Mouse (Mus musculus) hindbrain, embryonic 12.5 days (tissue): ENCODE results near the gene Col6a6. TPM values are rescaled to one million over a fixed set of nuclear protein-coding genes. Genes with fewer than 3 reads are reported as not detected.
A peak's percentile ranks its signal among the peaks of the same experiment; 100 is the strongest.

Experiments used
- ATAC-seq: fragments of 200-750 bp; cut with Nextera tagmentation; 2 replicates; pipeline ENCODE4 v1.8.0; 2017; ENCODE audit warnings: moderate TSS enrichment; ENCODE audit not compliant: low FRiP score
- H3K27ac ChIP-seq: fragments of 300-500 bp; sonication (generic); 2 replicates; pipeline ENCODE4 v1.5.1; 2016; ENCODE audit warnings: mild to moderate bottlenecking
- H3K27me3 ChIP-seq: fragments of 300-500 bp; sonication (generic); 2 replicates; pipeline ENCODE4 v1.6.1; 2016; ENCODE audit warnings: mild to moderate bottlenecking
- H3K36me3 ChIP-seq: fragments of 300-500 bp; sonication (generic); 2 replicates; pipeline ENCODE4 v1.6.1; 2016; ENCODE audit warnings: mild to moderate bottlenecking
- H3K4me1 ChIP-seq: fragments of 300-500 bp; sonication (generic); 2 replicates; pipeline ENCODE4 v1.6.1; 2016
- H3K4me2 ChIP-seq: fragments of 300-500 bp; sonication (generic); replicated peaks from 2 replicates; pipeline ENCODE4 v1.6.1; 2016; ENCODE audit warnings: mild to moderate bottlenecking
- H3K4me3 ChIP-seq: fragments of 300-500 bp; sonication (generic); 2 replicates; pipeline ENCODE4 v1.5.1; 2016; ENCODE audit warnings: mild to moderate bottlenecking
- H3K9ac ChIP-seq: fragments of 300-500 bp; sonication (generic); 2 replicates; pipeline ENCODE4 v1.6.1; 2016; ENCODE audit warnings: mild to moderate bottlenecking, moderate library complexity
- H3K9me3 ChIP-seq: fragments of 300-500 bp; sonication (generic); replicated peaks from 2 replicates; pipeline ENCODE4 v1.6.1; 2016; ENCODE audit warnings: mild to moderate bottlenecking
- WGBS: fragments of 180-500 bp; shearing (Covaris S2); methylation state at CpG from one replicate; pipeline ENCODE4 v1.1.7; 2016; 5-methylcytosine and 5-hydroxymethylcytosine counted together
- polyA plus RNA-seq: library from polyadenylated mRNA; unstranded; fragments of >200 nt; fragmentation: Nextera tagmentation; extraction: Ambion mirVana; gene quantifications from 2 replicates; pipeline ENCODE4 v1.2.1, GENCODE M21; 2016

Col6a6 gene
- polyA plus RNA-seq, 1 experiment from 2014 or later, result 0.21 TPM

DNA sequence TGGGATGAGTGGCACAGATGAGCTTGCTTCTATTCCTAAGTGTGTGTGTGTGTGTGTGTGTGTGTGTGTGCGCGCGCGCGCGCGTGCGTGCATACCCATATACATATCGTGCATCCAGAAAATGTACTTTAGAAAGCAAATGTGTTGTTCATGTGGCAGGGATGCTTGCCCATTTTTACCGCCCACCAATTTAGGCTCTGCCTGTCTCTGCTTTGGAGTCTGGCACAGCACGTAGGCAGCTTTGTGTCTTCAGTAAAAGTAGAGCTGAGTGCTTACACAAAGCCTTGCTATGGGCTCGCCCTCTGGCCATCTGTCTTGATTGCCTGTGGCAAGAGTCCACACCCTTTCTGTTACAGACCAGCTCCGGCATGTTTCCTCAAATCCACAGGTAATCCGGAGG lies 135.5 kb downstream of the Col6a6 start:
- Histone ChIP-seq H3K9me3 (no peaks in the 10 kb centered on the region), H3K4me3 (no peak overlapping the region), H3K36me3 (peaks cover 14% of the 10 kb centered on the region), H3K4me2 (no peak overlapping the region), H3K27me3 (no peaks in the 10 kb centered on the region), H3K4me1 (no peaks in the 10 kb centered on the region), H3K27ac (no peak overlapping the region), H3K9ac (no peak overlapping the region)
- WGBS, result 93% methylated on average over 14 of the region's 14 CpGs
- ATAC-seq, result no peak

DNA sequence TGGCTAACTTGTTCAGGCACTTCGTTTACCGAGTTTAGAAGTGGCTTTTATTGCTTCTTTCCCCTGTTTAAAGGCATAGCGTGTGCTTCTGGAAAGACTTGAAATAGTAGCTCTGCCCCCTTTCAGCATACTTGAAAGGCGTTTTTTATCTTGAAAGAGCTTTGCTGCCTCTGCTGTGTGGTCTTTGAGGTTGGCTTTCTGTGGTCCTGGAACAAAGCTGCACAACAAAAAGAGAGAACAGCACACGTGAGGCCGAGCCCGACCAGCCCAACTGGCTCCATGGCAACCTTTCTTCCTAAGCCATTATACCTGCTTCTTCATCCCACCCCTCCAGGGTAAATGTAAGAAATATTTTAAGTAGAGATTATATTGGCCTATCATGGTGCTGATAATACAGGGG lies 138.5 kb downstream of the Col6a6 start:
- Histone ChIP-seq H3K4me1 (no peaks in the 10 kb centered on the region), H3K4me2 (no peak overlapping the region), H3K27ac (no peak overlapping the region), H3K9me3 (no peaks in the 10 kb centered on the region), H3K36me3 (peaks cover 44% of the 10 kb centered on the region), H3K4me3 (no peak overlapping the region), H3K9ac (no peak overlapping the region), H3K27me3 (no peaks in the 10 kb centered on the region)
- WGBS, result 62% methylated on average over 7 of the region's 7 CpGs
- no peak for ATAC-seq

DNA sequence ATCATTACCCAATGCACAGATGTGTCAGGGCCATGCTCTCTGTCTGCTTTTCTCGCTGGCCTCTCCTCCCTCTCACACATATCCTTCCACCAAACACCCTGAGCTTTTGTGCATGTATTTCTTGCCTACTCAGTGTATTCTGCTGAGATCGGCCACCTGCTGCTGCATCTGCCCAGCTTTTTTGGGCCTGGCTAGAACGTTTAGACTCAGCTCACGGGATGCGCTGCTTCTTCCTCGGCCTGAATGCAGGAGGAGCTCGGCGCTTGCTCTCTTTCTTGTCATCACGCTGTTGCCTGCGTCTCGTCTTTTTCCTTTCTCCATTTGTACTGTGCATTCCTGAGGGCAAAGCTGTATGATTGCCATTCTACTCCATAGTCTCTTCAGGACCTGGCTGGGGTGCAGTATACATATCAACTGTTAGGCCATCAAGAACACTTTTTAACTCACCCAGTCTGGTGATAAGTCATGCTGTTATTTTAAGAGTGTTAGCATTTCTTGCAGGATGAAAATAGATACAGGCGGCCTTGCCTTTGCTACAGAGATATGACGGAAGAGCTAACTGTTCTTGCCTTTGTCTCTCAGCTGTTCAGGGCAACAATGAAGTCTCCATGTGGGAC lies 143.3 kb downstream of the Col6a6 start:
- ATAC-seq, result no peak
- 90% methylated on average over 13 of the region's 13 CpGs for WGBS
- H3K36me3 ChIP-seq, result peaks cover 53% of the 10 kb centered on the region
- no peak overlapping the region for H3K4me3 ChIP-seq
- no peak overlapping the region for H3K27ac ChIP-seq
- H3K9ac ChIP-seq, result no peak overlapping the region
- no peaks in the 10 kb centered on the region for H3K4me1 ChIP-seq
- H3K27me3 ChIP-seq, result no peaks in the 10 kb centered on the region
- no peak overlapping the region for H3K4me2 ChIP-seq
- no peaks in the 10 kb centered on the region for H3K9me3 ChIP-seq

DNA sequence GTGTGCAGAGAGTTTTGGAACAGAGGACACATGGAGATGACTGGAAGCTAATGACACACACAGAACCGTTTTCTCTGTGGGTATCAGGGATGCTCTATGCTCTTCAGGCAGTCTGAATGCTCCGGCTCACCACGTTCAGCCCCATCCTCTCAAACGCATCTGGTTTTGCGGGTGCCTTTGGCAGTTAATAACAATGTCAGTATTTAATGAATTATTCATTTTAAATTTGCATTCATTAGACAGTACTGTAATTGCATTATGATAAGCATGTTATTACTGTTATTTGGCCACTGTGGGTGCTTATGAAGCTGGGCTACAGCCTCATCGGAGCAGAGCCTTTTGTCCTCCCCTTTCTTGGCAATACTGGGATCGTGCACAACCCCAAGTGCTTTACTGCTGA lies 146.6 kb downstream of the Col6a6 start:
- Histone ChIP-seq H3K4me1 (no peaks in the 10 kb centered on the region), H3K27me3 (no peaks in the 10 kb centered on the region), H3K4me3 (no peak overlapping the region), H3K36me3 (peaks cover 54% of the 10 kb centered on the region), H3K9me3 (no peaks in the 10 kb centered on the region), H3K27ac (peak overlapping the region; percentile 79), H3K4me2 (no peak overlapping the region), H3K9ac (no peak overlapping the region)
- WGBS, result 67% methylated on average over 7 of the region's 7 CpGs
- peak; percentile 77 for ATAC-seq

DNA sequence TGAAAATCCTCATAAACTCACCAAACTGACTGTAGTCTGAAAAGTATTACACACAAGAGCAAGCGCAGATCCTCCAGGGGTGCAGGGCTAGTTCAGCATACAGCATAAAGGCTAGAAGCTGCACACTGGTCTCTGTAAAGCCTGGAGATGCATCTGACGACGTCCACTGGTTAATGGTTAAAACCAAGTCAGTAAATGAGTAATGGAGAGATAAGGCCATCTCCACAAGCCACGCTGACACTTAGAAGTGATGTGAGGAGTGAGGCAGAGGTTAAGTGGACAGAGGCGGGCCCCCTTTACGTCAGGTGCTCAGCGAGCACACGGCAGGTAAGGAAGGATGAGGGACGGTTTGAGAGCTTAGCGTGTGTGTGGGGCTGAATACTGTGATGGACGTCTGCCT lies 152.0 kb downstream of the Col6a6 start:
- H3K4me3 ChIP-seq, result no peak overlapping the region
- H3K27ac ChIP-seq, result no peak overlapping the region
- WGBS, result 85% methylated on average over 11 of the region's 11 CpGs
- ATAC-seq, result no peak
- H3K4me2 ChIP-seq, result no peak overlapping the region
- H3K4me1 ChIP-seq, result no peaks in the 10 kb centered on the region
- no peaks in the 10 kb centered on the region for H3K27me3 ChIP-seq
- no peak overlapping the region for H3K9ac ChIP-seq
- no peaks in the 10 kb centered on the region for H3K9me3 ChIP-seq
- peaks cover 56% of the 10 kb centered on the region for H3K36me3 ChIP-seq

DNA sequence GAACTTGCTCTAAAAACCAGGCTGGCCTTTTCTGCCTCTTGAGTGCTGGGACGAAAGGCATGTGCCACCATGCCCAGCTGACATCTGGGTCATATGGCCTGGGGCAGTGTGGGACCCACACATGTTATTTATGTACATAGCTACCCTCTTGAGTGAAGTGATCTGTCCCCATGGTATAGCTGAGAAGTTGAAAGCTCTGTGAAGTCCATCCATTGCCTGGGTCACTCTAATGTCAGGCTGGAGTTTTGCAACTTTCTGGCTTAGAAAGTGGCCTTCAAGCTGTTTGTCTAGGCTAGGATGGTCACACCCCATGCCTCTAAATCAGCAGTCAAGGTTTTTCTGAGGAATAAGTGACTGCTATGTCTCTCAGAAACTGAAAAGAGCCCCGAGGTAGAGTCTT lies 155.9 kb downstream of the Col6a6 start:
- no peak overlapping the region for H3K9ac ChIP-seq
- ATAC-seq, result no peak
- no peaks in the 10 kb centered on the region for H3K27me3 ChIP-seq
- H3K4me2 ChIP-seq, result no peak overlapping the region
- H3K36me3 ChIP-seq, result peaks cover 62% of the 10 kb centered on the region
- 83% methylated on average over 2 of the region's 2 CpGs for WGBS
- no peak overlapping the region for H3K27ac ChIP-seq
- no peak overlapping the region for H3K4me3 ChIP-seq
- H3K9me3 ChIP-seq, result no peaks in the 10 kb centered on the region
- no peaks in the 10 kb centered on the region for H3K4me1 ChIP-seq

DNA sequence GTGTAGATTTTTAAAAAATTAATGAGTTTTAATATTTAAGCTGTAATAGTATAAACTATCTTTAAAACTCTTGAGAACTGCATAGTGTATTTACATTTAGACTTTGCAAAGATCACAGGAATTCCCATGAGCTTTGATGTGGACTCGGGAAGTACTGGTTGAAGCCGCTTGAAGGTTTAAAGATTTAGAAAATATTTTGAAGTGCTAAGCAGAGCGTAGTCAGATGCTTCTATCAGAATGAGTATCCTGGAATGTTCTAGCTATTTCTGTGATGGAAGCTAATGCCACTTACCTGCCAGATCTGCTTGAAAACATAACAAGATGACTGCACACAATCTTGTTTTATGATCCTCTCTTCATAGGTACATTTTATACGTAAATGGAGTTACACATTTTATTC lies 157.0 kb downstream of the Col6a6 start:
- H3K9ac ChIP-seq, result no peak overlapping the region
- WGBS, result 95% methylated on average over 4 of the region's 4 CpGs
- H3K9me3 ChIP-seq, result no peaks in the 10 kb centered on the region
- H3K27me3 ChIP-seq, result no peaks in the 10 kb centered on the region
- no peak overlapping the region for H3K27ac ChIP-seq
- H3K4me1 ChIP-seq, result no peaks in the 10 kb centered on the region
- no peak overlapping the region for H3K4me2 ChIP-seq
- ATAC-seq, result no peak
- no peak overlapping the region for H3K4me3 ChIP-seq
- H3K36me3 ChIP-seq, result peaks cover 62% of the 10 kb centered on the region

DNA sequence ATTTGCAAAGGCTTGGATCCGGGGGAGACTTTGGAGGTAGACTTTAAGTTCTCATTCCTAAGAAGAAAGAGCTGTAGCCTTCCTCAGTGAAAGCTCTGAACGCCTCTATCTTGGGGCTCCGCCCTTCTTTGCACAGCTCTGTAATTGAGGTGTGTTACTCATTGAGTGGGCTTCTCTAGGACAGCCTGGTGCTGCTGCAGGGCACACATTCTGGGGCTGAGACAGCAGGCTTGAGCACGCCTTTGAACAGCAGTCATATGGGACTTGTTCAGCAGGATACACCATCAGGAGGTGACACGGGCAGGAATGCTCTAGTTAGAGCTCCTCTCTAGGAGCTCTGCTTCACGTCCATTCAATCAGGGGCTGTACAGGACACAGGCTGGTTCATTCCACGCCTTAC lies 162.7 kb downstream of the Col6a6 start:
- H3K27ac ChIP-seq, result no peak overlapping the region
- 89% methylated on average over 7 of the region's 7 CpGs for WGBS

DNA sequence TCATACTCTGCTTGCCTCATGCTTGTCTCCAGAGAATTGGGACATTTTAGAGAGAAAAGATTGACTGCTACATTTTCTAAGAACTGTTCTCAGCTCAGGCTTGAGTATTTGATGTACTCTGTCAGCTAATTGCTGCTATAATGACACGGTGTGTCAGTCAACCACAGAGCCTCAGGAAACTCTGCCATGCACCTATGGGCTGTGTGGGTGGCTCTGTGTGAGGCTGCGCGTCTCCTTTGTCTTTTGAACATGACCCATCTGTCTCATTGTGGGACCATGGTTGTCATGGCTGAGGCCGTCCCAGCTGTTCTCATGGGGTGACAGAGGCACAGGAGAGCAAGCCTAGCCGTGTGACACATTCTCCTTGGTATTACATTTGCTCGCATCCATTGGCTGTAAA lies 168.1 kb downstream of the Col6a6 start:
- 77% methylated on average over 6 of the region's 6 CpGs for WGBS
- no peak; the same call in 1 of the 2 replicates for ATAC-seq
- no peak overlapping the region for H3K4me2 ChIP-seq
- no peaks in the 10 kb centered on the region for H3K4me1 ChIP-seq
- no peaks in the 10 kb centered on the region for H3K27me3 ChIP-seq
- H3K27ac ChIP-seq, result peak overlapping the region; percentile 12; the same call in 1 of the 2 replicates
- peaks cover 43% of the 10 kb centered on the region for H3K36me3 ChIP-seq
- no peak overlapping the region for H3K9ac ChIP-seq
- H3K4me3 ChIP-seq, result no peak overlapping the region
- H3K9me3 ChIP-seq, result no peaks in the 10 kb centered on the region

More for the DNA sequence above, 162.7 kb downstream of the Col6a6 start:
- Histone ChIP-seq H3K27me3 (no peaks in the 10 kb centered on the region), H3K4me2 (no peak overlapping the region), H3K9me3 (no peaks in the 10 kb centered on the region), H3K4me1 (no peaks in the 10 kb centered on the region), H3K36me3 (peaks cover 73% of the 10 kb centered on the region), H3K9ac (no peak overlapping the region), H3K4me3 (no peak overlapping the region)
- no peak for ATAC-seq

DNA sequence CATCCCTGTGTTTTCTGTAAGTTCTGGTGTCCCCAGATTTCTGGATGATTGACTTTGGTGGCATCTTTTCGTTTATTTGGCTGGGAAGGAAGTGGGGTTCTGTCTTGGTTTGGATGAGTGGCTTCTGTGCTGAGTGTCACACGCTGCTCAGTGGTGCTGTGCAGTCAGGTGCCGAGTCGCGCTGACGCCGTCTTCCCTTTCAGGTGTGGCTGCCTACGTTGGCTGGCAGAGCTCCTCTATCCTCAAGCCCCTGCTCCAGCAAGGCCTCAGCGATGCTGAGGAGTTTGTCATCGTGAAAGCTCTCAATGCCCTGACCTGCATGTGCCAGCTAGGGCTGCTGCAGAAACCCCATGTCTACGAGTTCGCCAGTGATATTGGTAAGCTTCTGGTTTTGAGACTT lies 169.7 kb downstream of the Col6a6 start:
- H3K4me2 ChIP-seq, result no peak overlapping the region
- 95% methylated on average over 12 of the region's 12 CpGs for WGBS
- no peak overlapping the region for H3K27ac ChIP-seq
- H3K9ac ChIP-seq, result no peak overlapping the region
- H3K27me3 ChIP-seq, result no peaks in the 10 kb centered on the region
- no peak for ATAC-seq
- no peaks in the 10 kb centered on the region for H3K4me1 ChIP-seq
- no peak overlapping the region for H3K4me3 ChIP-seq
- peaks cover 43% of the 10 kb centered on the region for H3K36me3 ChIP-seq
- H3K9me3 ChIP-seq, result no peaks in the 10 kb centered on the region

DNA sequence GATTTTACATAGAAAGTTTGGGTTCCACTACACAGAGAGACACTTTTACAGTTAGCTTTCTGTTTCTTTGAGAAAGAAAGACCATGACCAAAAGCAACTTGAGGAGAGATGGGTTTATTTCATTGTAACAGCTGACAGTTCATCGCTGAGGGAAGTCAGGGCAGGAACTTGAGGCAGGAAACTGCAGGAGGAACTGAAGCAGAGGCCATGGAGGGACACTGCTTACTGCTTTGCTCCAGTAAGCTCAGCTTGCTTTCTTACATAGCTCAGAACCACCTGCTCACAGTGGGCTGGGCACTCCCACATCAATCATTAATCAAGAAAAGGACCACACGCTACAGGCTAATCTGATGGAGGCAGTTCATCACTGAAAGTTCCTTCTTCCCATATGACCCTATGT lies 171.8 kb downstream of the Col6a6 start:
- H3K9ac ChIP-seq, result no peak overlapping the region
- no peaks in the 10 kb centered on the region for H3K4me1 ChIP-seq
- H3K27me3 ChIP-seq, result no peaks in the 10 kb centered on the region
- H3K9me3 ChIP-seq, result no peaks in the 10 kb centered on the region
- H3K4me3 ChIP-seq, result no peak overlapping the region
- ATAC-seq, result no peak
- H3K36me3 ChIP-seq, result peaks cover 32% of the 10 kb centered on the region
- no peak overlapping the region for H3K4me2 ChIP-seq
- 79% methylated on average over 2 of the region's 2 CpGs for WGBS
- no peak overlapping the region for H3K27ac ChIP-seq

DNA sequence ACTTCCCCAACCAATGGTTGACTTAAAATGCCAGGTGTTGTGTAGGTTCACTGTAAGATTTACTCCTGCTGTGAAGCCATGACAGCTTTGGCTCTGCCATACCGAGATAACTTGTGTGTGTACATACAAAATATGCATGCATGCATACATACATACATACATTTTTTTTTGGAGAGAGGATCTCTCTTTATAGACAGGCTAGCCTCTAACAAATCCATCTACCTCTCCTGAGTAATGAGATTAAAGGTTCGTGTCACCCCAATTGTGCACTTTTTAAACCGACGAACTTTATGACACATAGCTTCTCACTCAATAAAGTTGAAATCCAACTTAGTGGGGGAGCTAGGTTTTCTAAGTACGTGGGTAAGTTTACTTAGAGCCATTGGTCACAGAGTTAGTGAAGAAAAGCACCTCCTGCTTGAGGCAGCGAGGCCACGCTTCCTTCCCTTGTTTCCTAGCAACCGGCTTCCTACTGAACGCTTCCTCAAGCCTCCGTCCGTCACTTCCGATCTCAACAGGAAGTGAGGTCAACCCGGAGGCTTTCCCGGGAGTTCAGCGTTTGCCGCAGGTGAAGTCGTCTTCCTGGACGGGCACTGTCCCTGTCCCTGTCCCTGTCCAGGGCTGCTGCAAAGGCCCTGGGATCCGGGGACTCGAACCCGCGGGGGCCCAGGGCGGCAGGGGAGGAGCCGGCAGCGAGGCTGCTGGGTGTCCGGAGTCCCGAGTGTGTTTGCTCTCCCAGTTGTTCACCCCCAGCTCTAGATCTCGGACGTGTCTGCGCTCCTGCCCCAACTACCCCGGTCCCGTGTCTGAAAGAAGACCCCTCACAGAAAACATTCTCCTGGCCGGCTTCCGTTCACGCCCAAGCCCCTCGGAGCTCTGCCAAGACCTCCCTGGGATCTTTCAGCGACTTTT lies 185.2 kb downstream of the Col6a6 start, which contains the start of gene Pik3r4:
TSS of gene Pik3r4 (plus strand) at position 519 of the 912 bp plus-strand sequence.
- peak; percentile 83 for ATAC-seq
- Histone ChIP-seq H3K4me3 (peak within 1 kb of the TSS; percentile 76), H3K27me3 (no peaks in the 10 kb centered on the region), H3K36me3 (peaks cover 21% of the 10 kb centered on the region), H3K9ac (peak within 1 kb of the TSS; percentile 83), H3K4me2 (peak within 1 kb of the TSS; percentile 90), H3K27ac (no peak within 1 kb of the TSS), H3K9me3 (no peaks in the 10 kb centered on the region), H3K4me1 (peaks cover 13% of the 10 kb centered on the region)
- WGBS, result 6% methylated on average over 37 of the region's 37 CpGs
